Mouse (Mus musculus): ENCODE measurements at regions not wholly inside any gene's neighbourhood (a gene's known extent, or its start where the extent isn't known, plus 50 kb on each side); places are given as distances from the start of the nearest gene placed in this dataset.
A peak's percentile ranks its signal among the peaks of the same experiment; 100 is the strongest.

- H3K4me1 ChIP-seq: peaks cover 14% of the 10 kb centered on the region
- H3K9ac ChIP-seq: no peak overlapping the region
- H3K36me3 ChIP-seq (ENCODE audit: poor library complexity, severe bottlenecking): no peaks in the 10 kb centered on the region
- H3K9me3 ChIP-seq (replicated peaks): no peaks in the 10 kb centered on the region
- 64% methylated on average over 11 of the region's 11 CpGs for WGBS
- H3K27me3 ChIP-seq: no peaks in the 10 kb centered on the region
- H3K27ac ChIP-seq: no peak overlapping the region
- ATAC-seq: no peak
- H3K4me2 ChIP-seq: no peak overlapping the region
- H3K4me3 ChIP-seq: no peak overlapping the region
Observed at GRCm38 (mm10) chr1:155472112-155472955, 55.1 kb upstream of the Xpr1 start.

- H3K4me1 ChIP-seq: peaks cover 14% of the 10 kb centered on the region
- 18% methylated on average over 5 of the region's 5 CpGs for WGBS
- H3K36me3 ChIP-seq (ENCODE audit: poor library complexity, severe bottlenecking): no peaks in the 10 kb centered on the region
- no peak overlapping the region for H3K27ac ChIP-seq
- no peak overlapping the region for H3K4me3 ChIP-seq
- no peaks in the 10 kb centered on the region for H3K27me3 ChIP-seq
- no peak overlapping the region for H3K4me2 ChIP-seq
- no peaks in the 10 kb centered on the region for H3K9me3 ChIP-seq (replicated peaks)
- H3K9ac ChIP-seq: no peak overlapping the region
- no peak for ATAC-seq
Observed at GRCm38 (mm10) chr1:155472956-155473646, 55.9 kb upstream of the Xpr1 start.

- Histone ChIP-seq H3K27me3 (no peaks in the 10 kb centered on the region), H3K9ac (no peak overlapping the region), H3K27ac (no peak overlapping the region), H3K9me3 (replicated peaks) (no peaks in the 10 kb centered on the region), H3K4me3 (no peak overlapping the region), H3K36me3 (ENCODE audit: poor library complexity, severe bottlenecking) (no peaks in the 10 kb centered on the region), H3K4me1 (peaks cover 14% of the 10 kb centered on the region), H3K4me2 (no peak overlapping the region)
- 35% methylated on average over 2 of the region's 2 CpGs for WGBS
- ATAC-seq: no peak
Observed at GRCm38 (mm10) chr1:155474973-155475372, 57.8 kb upstream of the Xpr1 start.

GRCm38 (mm10) chr1:155476237-155476636 is 59.0 kb upstream of the Xpr1 start:
- 93% methylated on average over 3 of the region's 3 CpGs for WGBS
- Histone ChIP-seq H3K27me3 (no peaks in the 10 kb centered on the region), H3K36me3 (ENCODE audit: poor library complexity, severe bottlenecking) (no peaks in the 10 kb centered on the region), H3K9me3 (replicated peaks) (no peaks in the 10 kb centered on the region), H3K9ac (no peak overlapping the region), H3K4me1 (peaks cover 14% of the 10 kb centered on the region), H3K27ac (no peak overlapping the region), H3K4me3 (no peak overlapping the region), H3K4me2 (no peak overlapping the region)
- ATAC-seq: no peak

GRCm38 (mm10) chr1:155482148-155482547 is 64.9 kb upstream of the Xpr1 start:
- 43% methylated on average over 9 of the region's 9 CpGs for WGBS
- no peak overlapping the region for H3K4me3 ChIP-seq
- no peaks in the 10 kb centered on the region for H3K9me3 ChIP-seq (replicated peaks)
- no peaks in the 10 kb centered on the region for H3K27me3 ChIP-seq
- no peaks in the 10 kb centered on the region for H3K36me3 ChIP-seq (ENCODE audit: poor library complexity, severe bottlenecking)
- no peak for ATAC-seq
- H3K27ac ChIP-seq: no peak overlapping the region
- peak overlapping the region; percentile 5; the same call in 1 of the 2 replicates for H3K4me2 ChIP-seq
- no peak overlapping the region for H3K9ac ChIP-seq
- H3K4me1 ChIP-seq: peaks cover 25% of the 10 kb centered on the region

- H3K4me2 ChIP-seq: no peak overlapping the region
- H3K9ac ChIP-seq: no peak overlapping the region
- 67% methylated on average over 5 of the region's 5 CpGs for WGBS
- no peak overlapping the region for H3K27ac ChIP-seq
- H3K4me1 ChIP-seq: peaks cover 27% of the 10 kb centered on the region
- no peaks in the 10 kb centered on the region for H3K27me3 ChIP-seq
- H3K4me3 ChIP-seq: no peak overlapping the region
- H3K9me3 ChIP-seq (replicated peaks): no peaks in the 10 kb centered on the region
- H3K36me3 ChIP-seq (ENCODE audit: poor library complexity, severe bottlenecking): no peaks in the 10 kb centered on the region
- ATAC-seq: no peak
Observed at GRCm38 (mm10) chr1:155482760-155483159, 65.5 kb upstream of the Xpr1 start.

- H3K36me3 ChIP-seq (ENCODE audit: poor library complexity, severe bottlenecking): no peaks in the 10 kb centered on the region
- 85% methylated on average over 7 of the region's 7 CpGs for WGBS
- H3K27me3 ChIP-seq: no peaks in the 10 kb centered on the region
- H3K4me2 ChIP-seq: no peak overlapping the region
- ATAC-seq: no peak
- no peaks in the 10 kb centered on the region for H3K9me3 ChIP-seq (replicated peaks)
- peaks cover 34% of the 10 kb centered on the region for H3K4me1 ChIP-seq
- no peak overlapping the region for H3K27ac ChIP-seq
- no peak overlapping the region for H3K9ac ChIP-seq
- no peak overlapping the region for H3K4me3 ChIP-seq
Observed at GRCm38 (mm10) chr1:155483693-155484092, 66.5 kb upstream of the Xpr1 start.

- 91% methylated on average over 6 of the region's 6 CpGs for WGBS
- Histone ChIP-seq H3K27ac (peak overlapping the region; percentile 83; the same call in 1 of the 2 replicates), H3K27me3 (no peaks in the 10 kb centered on the region), H3K36me3 (ENCODE audit: poor library complexity, severe bottlenecking) (no peaks in the 10 kb centered on the region), H3K4me3 (no peak overlapping the region), H3K9me3 (replicated peaks) (no peaks in the 10 kb centered on the region), H3K4me2 (no peak overlapping the region), H3K9ac (no peak overlapping the region), H3K4me1 (peaks cover 53% of the 10 kb centered on the region)
- ATAC-seq: no peak
Observed at GRCm38 (mm10) chr1:155487796-155488195, 70.1 kb upstream of the Acbd6 start.

- WGBS: 65% methylated on average over 11 of the region's 11 CpGs
- H3K9ac ChIP-seq: no peak overlapping the region
Observed at GRCm38 (mm10) chr1:155488966-155489661, 68.8 kb upstream of the Acbd6 start.

GRCm38 (mm10) chr1:155490131-155490530 is 67.8 kb upstream of the Acbd6 start:
- WGBS: 53% methylated on average over 7 of the region's 7 CpGs
- Histone ChIP-seq H3K4me2 (no peak overlapping the region), H3K36me3 (ENCODE audit: poor library complexity, severe bottlenecking) (no peaks in the 10 kb centered on the region), H3K27me3 (no peaks in the 10 kb centered on the region), H3K9ac (no peak overlapping the region), H3K4me1 (peaks cover 50% of the 10 kb centered on the region), H3K9me3 (replicated peaks) (no peaks in the 10 kb centered on the region), H3K27ac (peak overlapping the region; percentile 49), H3K4me3 (no peak overlapping the region)
- ATAC-seq: no peak

More at GRCm38 (mm10) chr1:155488966-155489661, 68.8 kb upstream of the Acbd6 start:
- Histone ChIP-seq H3K27ac (peak overlapping the region; percentile 83), H3K9me3 (replicated peaks) (no peaks in the 10 kb centered on the region), H3K4me1 (peaks cover 50% of the 10 kb centered on the region), H3K4me3 (no peak overlapping the region), H3K27me3 (no peaks in the 10 kb centered on the region), H3K36me3 (ENCODE audit: poor library complexity, severe bottlenecking) (no peaks in the 10 kb centered on the region), H3K4me2 (no peak overlapping the region)
- ATAC-seq: peak; percentile 57; the same call in 1 of the 2 replicates

GRCm38 (mm10) chr1:155491205-155492026 is 66.5 kb upstream of the Acbd6 start:
- peak; percentile 77 for ATAC-seq
- peak overlapping the region; percentile 77 for H3K27ac ChIP-seq
- H3K4me3 ChIP-seq: peak overlapping the region; percentile 13; the same call in 1 of the 2 replicates
- H3K9me3 ChIP-seq (replicated peaks): no peaks in the 10 kb centered on the region
- H3K9ac ChIP-seq: no peak overlapping the region; the same call in 1 of the 2 replicates
- H3K4me2 ChIP-seq: peak overlapping the region; percentile 52
- peaks cover 48% of the 10 kb centered on the region for H3K4me1 ChIP-seq
- no peaks in the 10 kb centered on the region for H3K27me3 ChIP-seq
- 5% methylated on average over 24 of the region's 24 CpGs for WGBS
- no peaks in the 10 kb centered on the region for H3K36me3 ChIP-seq (ENCODE audit: poor library complexity, severe bottlenecking)

Data from forebrain, embryonic 13.5 days (tissue).